Mouse (Mus musculus): Measurements from ENCODE around the gene Aspm. TPM values are rescaled to one million over a fixed set of nuclear protein-coding genes. Genes with fewer than 3 reads are reported as not detected.

Aspm gene
- total RNA-seq, 2 experiments from 2014 or later, result 0.81 to 0.86 TPM

- no peak for DNase-seq
- intact Hi-C loops (cut with DNase I), result no loop called here
Measured at GRCm38 (mm10) chr1:139499751-139500150, 45.2 kb downstream of the Aspm start.

- DNase-seq, result no peak
- intact Hi-C loops (cut with DNase I), result no loop called here
Measured at GRCm38 (mm10) chr1:139501258-139501752, 46.7 kb downstream of the Aspm start, which contains the start of gene F13b. TSS of gene F13b (plus strand) at chr1:139501702.

- intact Hi-C loops (cut with DNase I), result no loop called here
- no peak for DNase-seq
Measured at GRCm38 (mm10) chr1:139514556-139514955, 60.0 kb downstream of the Aspm start.

Other genes starting within 250 kb of the Aspm start
- gene Crb1, start 77.7 kb upstream of the Aspm start, total RNA-seq (2021), result under 1 TPM; 0.30 to 0.36 TPM
- 10 to 100 TPM; 22.6 to 23.0 TPM for gene Zbtb41, start 32.5 kb upstream of the Aspm start, total RNA-seq (2021)
- not detected for gene F13b, start 46.9 kb downstream of the Aspm start, total RNA-seq (2021)
- gene Cfhr1, start 105.5 kb downstream of the Aspm start, total RNA-seq (2021), result not detected